Mouse (Mus musculus) liver, postnatal 0 days (tissue): ENCODE results near the gene Cacna1a.

ENCODE experiments used
- CTCF ChIP-seq: sonication (generic); IDR thresholded peaks from 2 replicates; pipeline ENCODE4 v1.5.1; 2016; ENCODE audit warnings: antibody characterized with exemption, low read depth
- EP300 ChIP-seq: IDR thresholded peaks from 2 replicates; pipeline ENCODE4 v1.6.1; 2016; ENCODE audit warnings: antibody characterized with exemption, low read depth, mild to moderate bottlenecking

DNA sequence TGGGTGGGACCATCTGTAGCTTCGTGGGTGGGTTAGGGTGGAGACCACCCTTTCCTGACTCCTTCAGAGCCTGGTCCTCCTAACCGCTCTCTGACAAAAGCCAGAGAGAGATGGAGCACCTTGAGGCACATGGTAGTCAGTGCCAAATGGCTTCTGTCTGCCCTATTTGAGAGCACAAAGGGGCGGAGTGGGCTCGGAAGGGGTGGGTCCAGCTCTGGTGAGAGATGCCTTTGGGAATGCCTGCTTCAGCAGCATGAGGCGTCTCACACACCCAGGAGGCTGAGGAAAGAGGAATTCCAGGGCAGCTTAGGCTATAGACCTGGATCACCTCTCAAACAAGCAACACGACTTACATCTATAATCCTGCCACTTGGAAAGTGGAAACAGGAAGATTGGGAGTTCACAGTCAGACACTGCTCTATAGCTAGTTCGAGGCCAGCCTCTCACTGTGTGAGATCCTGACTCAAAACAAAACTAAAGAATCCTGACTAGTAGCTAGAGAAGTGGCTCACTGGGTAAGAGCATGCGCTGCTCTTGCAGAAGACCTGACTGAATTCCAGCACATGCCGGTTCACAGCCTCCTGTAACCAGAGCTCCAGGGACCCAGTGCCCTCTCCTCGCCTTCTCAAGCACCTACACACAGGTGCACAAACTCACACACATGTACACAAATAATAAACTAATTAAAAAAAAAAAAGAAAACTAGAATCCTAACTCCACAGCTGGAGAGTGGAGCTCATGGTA, 245.8 kb downstream of the Cacna1a start:
- TF ChIP-seq CTCF (no peak), EP300 (no peak)
